Mouse (Mus musculus): ENCODE data around the gene Cblc. TPM values are rescaled to one million over a fixed set of nuclear protein-coding genes. Genes with fewer than 3 reads are reported as not detected.
A peak's percentile ranks its signal among the peaks of the same experiment; 100 is the strongest.

Gene Cblc
- polyA plus RNA-seq, 1 experiment from 2014 or later, result 0.27 TPM

GRCm38 (mm10) chr7:19740269-19740668, 56.3 kb downstream of the Cblc start:
- Histone ChIP-seq H3K36me3 (peaks cover 67% of the 10 kb centered on the region), H3K27ac (ENCODE audit: poor library complexity, severe bottlenecking) (no peak overlapping the region), H3K4me1 (replicated peaks) (peaks cover 38% of the 10 kb centered on the region), H3K4me3 (no peak overlapping the region), H3K9ac (no peak overlapping the region), H3K27me3 (replicated peaks) (no peaks in the 10 kb centered on the region), H3K4me2 (no peak overlapping the region), H3K9me3 (replicated peaks) (no peaks in the 10 kb centered on the region)
- 81% methylated on average over 11 of the region's 11 CpGs for WGBS
- ATAC-seq (ENCODE audit: insufficient number of reproducible peaks, low FRiP score), result no peak

GRCm38 (mm10) chr7:19738771-19739170, 57.8 kb downstream of the Cblc start:
- H3K36me3 ChIP-seq, result peaks cover 79% of the 10 kb centered on the region
- H3K27me3 ChIP-seq (replicated peaks), result no peaks in the 10 kb centered on the region
- H3K4me1 ChIP-seq (replicated peaks), result peaks cover 24% of the 10 kb centered on the region
- no peak overlapping the region for H3K27ac ChIP-seq (ENCODE audit: poor library complexity, severe bottlenecking)
- H3K9me3 ChIP-seq (replicated peaks), result no peaks in the 10 kb centered on the region
- H3K4me3 ChIP-seq, result no peak overlapping the region
- H3K9ac ChIP-seq, result no peak overlapping the region
- 86% methylated on average over 3 of the region's 3 CpGs for WGBS
- ATAC-seq (ENCODE audit: insufficient number of reproducible peaks, low FRiP score), result no peak
- no peak overlapping the region for H3K4me2 ChIP-seq

DNA sequence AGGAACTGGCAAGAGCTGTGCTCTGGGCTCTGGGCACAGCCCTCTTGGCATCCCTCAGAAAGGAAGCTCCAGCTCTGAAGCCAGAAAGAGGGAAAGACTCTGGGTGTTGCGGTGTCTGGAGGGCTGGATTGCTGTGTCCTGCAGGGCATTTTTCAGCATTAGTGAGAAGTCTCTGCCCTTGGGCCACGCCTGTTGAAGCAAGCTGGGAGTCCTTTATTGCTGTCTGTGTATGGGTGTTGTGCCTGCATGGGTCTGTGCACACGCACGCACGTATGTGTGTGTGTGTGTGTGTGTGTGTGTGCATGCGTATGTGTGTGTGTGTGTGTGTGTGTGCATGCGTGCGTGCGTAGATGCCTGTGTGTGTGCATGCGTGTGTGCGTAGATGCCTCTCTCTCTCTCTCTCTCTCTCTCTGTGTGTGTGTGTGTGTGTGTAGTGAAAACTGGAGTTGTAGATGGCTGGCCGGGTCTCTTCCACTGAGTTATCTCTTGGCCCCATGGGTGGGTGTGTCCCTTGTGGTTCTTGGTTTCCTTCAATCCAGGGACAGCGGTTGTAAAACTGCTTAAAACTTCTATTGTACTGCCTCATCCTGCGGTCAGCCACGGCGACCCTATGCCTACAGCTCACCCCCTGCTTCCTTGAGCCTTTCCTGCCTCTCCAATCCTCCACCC, 60.1 kb downstream of the Cblc start:
- Histone ChIP-seq H3K4me1 (replicated peaks) (peaks cover 8% of the 10 kb centered on the region), H3K9ac (no peak overlapping the region), H3K27ac (ENCODE audit: poor library complexity, severe bottlenecking) (no peak overlapping the region), H3K36me3 (peaks cover 83% of the 10 kb centered on the region), H3K4me3 (no peak overlapping the region), H3K27me3 (replicated peaks) (no peaks in the 10 kb centered on the region), H3K9me3 (replicated peaks) (no peaks in the 10 kb centered on the region), H3K4me2 (no peak overlapping the region)
- ATAC-seq (ENCODE audit: insufficient number of reproducible peaks, low FRiP score), result peak; percentile 66
- WGBS, result 77% methylated on average over 16 of the region's 16 CpGs

DNA sequence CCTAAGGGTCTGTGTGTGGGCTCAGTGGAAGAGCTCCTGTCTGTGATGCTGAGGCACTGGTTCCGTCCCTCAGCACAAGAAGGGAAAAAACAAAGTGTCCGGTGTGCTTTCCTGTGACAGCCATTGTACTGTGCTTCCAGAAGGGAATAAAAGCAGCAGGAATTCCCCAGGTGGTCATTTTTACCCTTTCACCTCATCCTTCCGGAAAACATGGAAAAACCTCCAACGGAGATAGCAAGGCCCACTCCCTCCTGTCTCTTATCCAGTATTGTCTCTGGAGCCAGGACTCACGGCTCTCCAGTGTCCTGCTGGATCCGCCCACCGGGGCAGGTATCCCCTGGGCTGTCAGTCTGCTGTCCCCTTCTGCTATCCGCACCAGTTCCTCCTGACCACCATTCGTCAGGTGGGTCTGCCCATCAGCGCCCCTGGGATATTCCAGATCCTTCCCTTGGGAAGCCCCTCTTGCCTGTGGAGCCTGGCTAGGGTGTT, 62.4 kb downstream of the Cblc start:
- no peaks in the 10 kb centered on the region for H3K27me3 ChIP-seq (replicated peaks)
- no peak overlapping the region for H3K4me3 ChIP-seq
- H3K9me3 ChIP-seq (replicated peaks), result no peaks in the 10 kb centered on the region
- H3K36me3 ChIP-seq, result peaks cover 91% of the 10 kb centered on the region
- H3K27ac ChIP-seq (ENCODE audit: poor library complexity, severe bottlenecking), result no peak overlapping the region
- H3K4me2 ChIP-seq, result no peak overlapping the region
- no peak for ATAC-seq (ENCODE audit: insufficient number of reproducible peaks, low FRiP score)
- H3K4me1 ChIP-seq (replicated peaks), result no peaks in the 10 kb centered on the region
- WGBS, result 80% methylated on average over 10 of the region's 10 CpGs
- no peak overlapping the region for H3K9ac ChIP-seq

Other genes with a start within 250 kb of the Cblc start
- 26.2 and 26.5 TPM in 2 replicates for gene Ppp1r37, start 233.7 kb downstream of the Cblc start, polyA plus RNA-seq (2016; fragmentation: Nextera tagmentation; extraction: Ambion mirVana)
- gene Zfp296, start 219.5 kb downstream of the Cblc start, polyA plus RNA-seq (2016; fragmentation: Nextera tagmentation; extraction: Ambion mirVana), result 0.32 and 0.36 TPM in 2 replicates
- 118 and 121 TPM in 2 replicates for gene Gemin7, start 219.2 kb downstream of the Cblc start, polyA plus RNA-seq (2016; fragmentation: Nextera tagmentation; extraction: Ambion mirVana)
- gene Clasrp, start 192.3 kb downstream of the Cblc start, polyA plus RNA-seq (2016; fragmentation: Nextera tagmentation; extraction: Ambion mirVana), result 37.1 and 40.6 TPM in 2 replicates
- 4.6 and 4.7 TPM in 2 replicates for gene Relb, start 167.4 kb downstream of the Cblc start, polyA plus RNA-seq (2016; fragmentation: Nextera tagmentation; extraction: Ambion mirVana)
- gene Clptm1, start 131.8 kb downstream of the Cblc start, polyA plus RNA-seq (2016; fragmentation: Nextera tagmentation; extraction: Ambion mirVana), result 99.8 and 107 TPM in 2 replicates
- gene Apoc2, start 118.9 kb downstream of the Cblc start, polyA plus RNA-seq (2016; fragmentation: Nextera tagmentation; extraction: Ambion mirVana), result 1.6 and 5.4 TPM in 2 replicates
- not detected in 2 replicates for gene Gm44805, start 115.4 kb downstream of the Cblc start, polyA plus RNA-seq (2016; fragmentation: Nextera tagmentation; extraction: Ambion mirVana)
- gene Apoc4, start 115.3 kb downstream of the Cblc start, polyA plus RNA-seq (2016; fragmentation: Nextera tagmentation; extraction: Ambion mirVana), result 0.41 TPM in 1 of 2 replicates, not detected in the other
- 6.7 and 8.9 TPM in 2 replicates for gene Apoc1, start 104.1 kb downstream of the Cblc start, polyA plus RNA-seq (2016; fragmentation: Nextera tagmentation; extraction: Ambion mirVana)
- 399 and 400 TPM in 2 replicates for gene Apoe, start 97.6 kb downstream of the Cblc start, polyA plus RNA-seq (2016; fragmentation: Nextera tagmentation; extraction: Ambion mirVana)
- 160 and 166 TPM in 2 replicates for gene Tomm40, start 81.4 kb downstream of the Cblc start, polyA plus RNA-seq (2016; fragmentation: Nextera tagmentation; extraction: Ambion mirVana)
- 99.1 and 101 TPM in 2 replicates for gene Nectin2, start 46.3 kb downstream of the Cblc start, polyA plus RNA-seq (2016; fragmentation: Nextera tagmentation; extraction: Ambion mirVana)
- 232 and 245 TPM in 2 replicates for gene Bcam, start 25.8 kb downstream of the Cblc start, polyA plus RNA-seq (2016; fragmentation: Nextera tagmentation; extraction: Ambion mirVana)
- gene Bcl3, start 26.0 kb upstream of the Cblc start, polyA plus RNA-seq (2016; fragmentation: Nextera tagmentation; extraction: Ambion mirVana), result 1.4 and 1.7 TPM in 2 replicates
- not detected in 2 replicates for gene Gm19345, start 55.2 kb upstream of the Cblc start, polyA plus RNA-seq (2016; fragmentation: Nextera tagmentation; extraction: Ambion mirVana)
- not detected in 2 replicates for gene Ceacam16, start 64.5 kb upstream of the Cblc start, polyA plus RNA-seq (2016; fragmentation: Nextera tagmentation; extraction: Ambion mirVana)
- gene Ceacam19, start 91.2 kb upstream of the Cblc start, polyA plus RNA-seq (2016; fragmentation: Nextera tagmentation; extraction: Ambion mirVana), result not detected in 2 replicates
- 15.7 and 16.0 TPM in 2 replicates for gene Pvr, start 124.4 kb upstream of the Cblc start, polyA plus RNA-seq (2016; fragmentation: Nextera tagmentation; extraction: Ambion mirVana)
- 1.0 and 1.2 TPM in 2 replicates for gene Igsf23, start 153.9 kb upstream of the Cblc start, polyA plus RNA-seq (2016; fragmentation: Nextera tagmentation; extraction: Ambion mirVana)
- 0.42 TPM in 1 of 2 replicates, not detected in the other for gene Ceacam20, start 168.6 kb upstream of the Cblc start, polyA plus RNA-seq (2016; fragmentation: Nextera tagmentation; extraction: Ambion mirVana)
- gene Nlrp9b, start 194.7 kb upstream of the Cblc start, polyA plus RNA-seq (2016; fragmentation: Nextera tagmentation; extraction: Ambion mirVana), result not detected in 2 replicates